Mouse (Mus musculus): ENCODE results near the gene Prdm16.

Prdm16 gene

DNA sequence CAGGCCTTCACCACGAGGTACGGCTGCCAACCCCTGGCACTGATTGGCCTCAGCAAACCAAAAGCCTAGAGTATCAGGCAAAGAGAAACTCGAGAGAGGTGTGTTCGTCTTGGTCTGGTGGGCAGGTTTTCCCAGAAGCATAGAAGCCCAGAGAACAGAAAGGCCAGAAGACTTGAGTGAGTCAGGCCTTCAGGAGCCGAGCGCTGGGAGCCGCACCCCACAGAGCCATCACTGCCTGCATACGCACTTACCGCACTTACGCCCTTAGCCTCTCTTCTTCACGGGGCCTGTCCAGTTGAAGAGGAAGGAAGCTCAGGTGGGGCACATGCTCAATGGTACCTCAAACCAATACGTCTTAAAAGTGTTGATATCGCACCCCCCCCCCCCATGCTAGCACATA, 53.0 kb downstream of the Prdm16 start:
- in situ Hi-C loops (cut with MboI; ENCODE audit: low pct_unique_long_range_greater_than_20kb in 1 of 2, low sequenced_read_pairs in 2 of 2, unreplicated experiment in 1 of 2), result no loop called here

DNA sequence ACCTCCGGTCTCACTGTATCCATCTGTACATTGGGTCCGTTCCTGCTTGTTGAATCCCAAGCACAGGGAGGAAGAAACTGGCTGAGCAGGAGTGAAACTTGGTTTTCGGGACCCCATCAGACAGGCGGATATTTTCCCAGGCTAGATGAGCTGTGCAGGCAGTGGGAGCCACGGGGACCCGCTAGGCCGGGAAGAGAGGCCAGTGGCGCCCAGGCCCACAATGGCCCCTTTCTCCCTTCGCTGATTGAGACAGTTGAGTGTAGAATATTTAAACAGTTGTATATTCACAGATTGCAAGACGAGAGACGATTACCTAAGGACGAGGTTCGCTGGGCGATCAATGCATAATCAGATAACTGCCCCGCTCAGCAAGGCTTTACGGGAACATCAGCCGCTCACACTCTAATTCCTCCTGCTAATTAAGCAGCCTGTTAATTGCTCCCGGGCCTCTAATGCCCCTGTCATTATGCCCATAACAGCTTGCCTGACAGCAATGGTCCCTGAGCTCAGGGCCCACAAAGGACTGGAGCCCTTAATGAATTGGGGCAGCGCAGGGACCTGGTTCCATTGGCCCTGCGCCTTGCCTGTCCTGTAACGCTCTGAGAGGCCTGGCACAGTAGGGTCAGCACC, 54.0 kb downstream of the Prdm16 start:
- in situ Hi-C loops (cut with MboI; ENCODE audit: low pct_unique_long_range_greater_than_20kb in 1 of 2, low sequenced_read_pairs in 2 of 2, unreplicated experiment in 1 of 2), result no loop called here

DNA sequence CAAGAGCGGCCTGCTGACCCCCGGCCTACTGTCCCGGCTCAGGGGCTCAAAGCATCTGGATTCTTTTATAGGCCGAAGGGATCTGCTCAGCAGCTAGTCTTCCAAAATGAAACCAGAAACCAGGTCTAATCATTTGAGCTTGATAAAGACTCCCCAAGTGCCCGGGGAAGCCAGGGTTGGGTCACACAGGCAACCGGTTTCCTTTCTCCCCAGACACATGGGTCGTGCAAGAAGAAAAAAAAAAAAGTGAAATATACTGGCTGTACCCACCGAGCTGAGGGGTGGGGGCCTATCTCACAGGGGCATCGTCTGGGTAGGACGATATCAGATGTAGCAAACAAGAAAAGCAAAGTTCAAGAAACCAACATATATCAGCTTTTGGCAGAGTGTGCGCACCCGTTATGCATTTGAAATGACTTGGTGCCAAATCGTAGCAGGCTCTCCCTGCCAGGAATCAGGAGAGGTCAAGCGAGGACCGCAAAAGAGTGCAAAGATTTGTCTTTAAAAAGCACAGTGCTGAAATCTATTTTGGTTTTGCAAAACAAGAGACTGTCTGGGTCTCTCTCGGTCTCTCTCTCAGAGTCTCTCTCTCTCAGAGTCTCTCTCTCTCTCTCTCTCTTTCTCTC, 55.3 kb downstream of the Prdm16 start:
- in situ Hi-C loops (cut with MboI; ENCODE audit: low pct_unique_long_range_greater_than_20kb in 1 of 2, low sequenced_read_pairs in 2 of 2, unreplicated experiment in 1 of 2), result no loop called here

DNA sequence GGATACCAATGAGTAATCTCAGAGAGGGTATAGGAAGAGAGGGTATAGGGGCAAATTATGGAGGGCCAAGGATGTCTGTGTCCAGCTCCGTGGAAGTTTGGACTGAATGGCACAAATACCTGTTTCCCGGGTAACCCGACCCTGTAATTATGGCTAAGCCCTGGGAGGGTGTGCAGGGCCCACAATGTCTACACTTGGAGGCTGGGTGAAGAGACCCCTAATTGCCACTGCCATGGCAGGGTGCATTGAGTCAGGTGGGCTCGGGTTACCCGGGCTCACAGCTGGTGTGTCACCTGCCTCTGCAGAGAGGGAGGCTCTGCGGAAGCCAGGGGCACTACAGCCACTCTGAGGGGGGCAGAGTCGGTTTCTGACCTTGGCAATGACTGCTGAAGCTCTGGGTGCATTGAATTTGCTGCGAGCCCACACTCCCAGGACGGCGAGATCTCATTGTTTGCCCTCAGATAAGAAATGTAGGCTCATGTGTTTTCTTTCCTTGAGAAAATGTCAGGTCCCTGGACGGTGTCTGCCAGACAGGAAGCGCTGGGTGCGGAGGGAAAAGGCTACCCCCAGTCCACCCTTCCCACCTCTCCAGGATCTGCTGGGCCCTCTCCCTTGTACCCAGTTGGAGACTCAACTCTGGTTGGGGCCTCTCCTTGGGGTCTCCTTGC, 62.3 kb downstream of the Prdm16 start:
- in situ Hi-C loops (cut with MboI; ENCODE audit: low pct_unique_long_range_greater_than_20kb in 1 of 2, low sequenced_read_pairs in 2 of 2, unreplicated experiment in 1 of 2), result no loop called here

DNA sequence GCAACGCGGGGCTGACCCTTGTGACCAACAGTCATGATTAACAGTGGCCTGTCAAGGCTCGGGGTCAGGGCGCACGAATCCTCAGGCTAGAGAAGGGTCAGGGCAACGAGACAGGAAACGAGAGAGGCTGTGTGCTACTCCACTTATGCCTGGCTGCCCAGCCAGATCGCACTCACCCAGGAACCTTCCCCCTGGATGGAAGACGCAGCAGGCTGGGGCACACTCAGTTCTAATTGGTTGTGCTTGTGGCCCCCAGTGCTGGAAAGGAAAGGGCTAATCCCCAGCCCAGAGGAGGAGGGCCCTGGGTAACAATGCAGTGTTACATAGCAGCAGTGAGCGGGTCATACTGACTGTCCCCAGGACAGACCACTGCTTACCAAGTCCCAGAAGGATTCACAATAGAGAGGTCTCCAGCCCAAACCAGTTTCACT, 66.2 kb downstream of the Prdm16 start:
- in situ Hi-C loops (cut with MboI; ENCODE audit: low pct_unique_long_range_greater_than_20kb in 1 of 2, low sequenced_read_pairs in 2 of 2, unreplicated experiment in 1 of 2), result no loop called here

DNA sequence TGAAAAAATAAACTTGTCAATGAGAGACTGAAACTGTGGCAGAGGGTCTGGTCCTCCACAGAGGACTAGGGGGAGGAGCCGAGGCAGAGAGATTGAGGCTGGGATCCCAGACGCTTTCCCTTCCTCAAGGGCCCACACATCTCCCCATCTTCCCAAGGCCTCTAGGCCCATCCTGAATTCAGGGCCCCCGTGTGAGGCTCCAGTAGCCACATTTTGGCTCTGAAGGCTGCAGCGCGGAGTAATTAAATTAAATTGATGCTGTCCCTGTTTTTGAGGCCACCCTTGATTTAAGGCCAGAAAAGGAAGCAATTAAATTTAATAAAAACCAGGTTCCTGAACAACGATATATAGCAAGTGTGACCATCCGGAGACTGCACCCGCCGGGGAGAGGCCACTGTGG, 66.8 kb downstream of the Prdm16 start:
- in situ Hi-C loops (cut with MboI; ENCODE audit: low pct_unique_long_range_greater_than_20kb in 1 of 2, low sequenced_read_pairs in 2 of 2, unreplicated experiment in 1 of 2), result no loop called here

DNA sequence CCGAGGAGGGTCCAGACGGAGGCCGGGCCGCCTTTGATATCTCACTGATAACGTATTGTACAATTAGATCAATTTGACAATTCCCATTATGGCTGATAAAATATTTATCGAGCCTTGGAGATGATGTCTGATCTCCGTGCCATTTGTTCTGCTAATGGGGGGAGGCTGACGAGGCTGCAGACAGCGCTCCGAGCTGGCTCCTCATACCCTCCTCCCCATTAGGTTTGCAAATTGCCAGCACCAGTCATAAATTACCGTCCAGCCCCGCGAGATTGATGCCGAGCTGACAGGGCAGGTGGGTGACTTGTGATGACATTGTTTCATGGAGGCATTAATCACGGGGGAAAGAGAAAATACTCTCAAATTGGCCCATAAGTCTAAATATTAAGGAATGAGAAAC, 67.9 kb downstream of the Prdm16 start:
- in situ Hi-C loops (cut with MboI; ENCODE audit: low pct_unique_long_range_greater_than_20kb in 1 of 2, low sequenced_read_pairs in 2 of 2, unreplicated experiment in 1 of 2), result no loop called here

DNA sequence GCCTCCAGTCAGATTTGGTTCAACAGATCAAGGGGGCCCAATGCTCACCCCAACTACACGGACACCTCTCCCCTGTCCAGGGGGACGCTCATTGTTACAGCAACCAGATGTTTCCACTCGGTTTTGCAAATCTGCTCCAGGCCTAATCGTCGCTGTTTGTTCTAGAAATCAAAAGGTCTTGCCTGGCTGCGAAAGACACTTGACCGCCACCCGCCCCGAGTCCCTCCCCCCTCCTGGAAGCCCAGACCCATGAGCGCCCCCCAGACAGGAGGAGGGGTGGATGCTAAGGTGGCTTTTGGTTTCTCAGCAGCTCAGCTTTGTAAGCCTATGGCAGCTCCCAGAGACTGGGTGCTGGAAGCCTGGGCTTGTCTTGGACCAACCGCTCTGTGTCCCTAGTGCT, 68.7 kb downstream of the Prdm16 start:
- in situ Hi-C loops (cut with MboI; ENCODE audit: low pct_unique_long_range_greater_than_20kb in 1 of 2, low sequenced_read_pairs in 2 of 2, unreplicated experiment in 1 of 2), result no loop called here

DNA sequence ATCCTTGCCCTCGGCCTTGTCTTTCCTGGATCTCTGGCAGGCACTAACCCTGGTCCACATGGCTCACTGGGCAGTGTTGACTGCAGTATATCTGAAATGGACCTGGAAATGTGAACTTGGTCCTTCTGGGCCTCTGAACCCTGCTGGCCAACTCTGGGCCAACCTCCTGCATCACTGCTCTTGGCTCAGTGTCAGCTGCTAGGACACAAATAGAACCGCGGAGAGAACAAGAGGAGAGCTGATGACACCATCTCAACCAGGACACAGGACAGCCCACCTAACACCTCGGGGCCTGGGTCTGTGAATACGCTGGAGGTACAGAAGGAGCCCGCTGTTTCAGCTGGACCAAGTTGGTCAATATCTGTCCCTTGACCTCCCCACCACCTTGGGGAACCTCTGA, 73.5 kb downstream of the Prdm16 start:
- in situ Hi-C loops (cut with MboI; ENCODE audit: low pct_unique_long_range_greater_than_20kb in 1 of 2, low sequenced_read_pairs in 2 of 2, unreplicated experiment in 1 of 2), result no loop called here

DNA sequence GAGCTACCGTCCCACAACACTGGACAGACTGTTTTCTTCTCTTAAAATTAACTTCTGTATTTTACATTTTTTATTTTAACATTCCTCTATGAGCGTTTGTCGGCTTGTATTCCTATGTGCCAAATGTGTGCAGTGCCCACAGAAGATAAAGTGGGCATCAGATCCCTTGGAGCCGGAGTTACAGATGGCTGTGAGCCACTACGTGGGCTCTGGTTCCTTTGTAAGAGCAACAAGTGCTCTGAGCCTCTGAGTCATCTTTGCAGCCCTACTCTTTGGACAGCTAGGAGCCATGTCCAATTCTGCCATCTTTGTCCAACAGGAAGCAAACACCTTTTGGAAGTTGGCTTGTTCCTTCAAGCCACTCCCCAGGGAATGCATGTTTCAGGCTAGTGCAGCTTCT, 78.6 kb downstream of the Prdm16 start:
- in situ Hi-C loops (cut with MboI; ENCODE audit: low pct_unique_long_range_greater_than_20kb in 1 of 2, low sequenced_read_pairs in 2 of 2, unreplicated experiment in 1 of 2), result no loop called here

DNA sequence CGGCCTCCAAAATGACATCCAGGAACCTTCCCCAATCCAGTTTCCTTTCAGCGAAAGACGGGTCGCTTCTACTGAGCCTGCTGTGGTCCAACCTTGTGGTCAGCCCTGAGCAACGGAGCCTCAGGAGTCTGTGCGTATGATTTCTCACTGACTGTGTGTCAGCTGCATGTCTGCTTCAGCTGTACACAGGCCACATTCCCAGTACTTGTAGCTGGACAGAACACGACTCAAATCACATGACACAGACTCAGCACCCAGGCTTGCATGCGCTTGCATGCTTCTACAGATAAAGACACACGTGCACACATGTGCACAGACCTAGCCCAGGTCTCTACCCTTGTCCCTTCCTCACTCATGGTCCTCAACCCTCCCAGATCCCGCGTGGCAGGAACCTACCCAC, 79.5 kb downstream of the Prdm16 start:
- in situ Hi-C loops (cut with MboI; ENCODE audit: low pct_unique_long_range_greater_than_20kb in 1 of 2, low sequenced_read_pairs in 2 of 2, unreplicated experiment in 1 of 2), result no loop called here

DNA sequence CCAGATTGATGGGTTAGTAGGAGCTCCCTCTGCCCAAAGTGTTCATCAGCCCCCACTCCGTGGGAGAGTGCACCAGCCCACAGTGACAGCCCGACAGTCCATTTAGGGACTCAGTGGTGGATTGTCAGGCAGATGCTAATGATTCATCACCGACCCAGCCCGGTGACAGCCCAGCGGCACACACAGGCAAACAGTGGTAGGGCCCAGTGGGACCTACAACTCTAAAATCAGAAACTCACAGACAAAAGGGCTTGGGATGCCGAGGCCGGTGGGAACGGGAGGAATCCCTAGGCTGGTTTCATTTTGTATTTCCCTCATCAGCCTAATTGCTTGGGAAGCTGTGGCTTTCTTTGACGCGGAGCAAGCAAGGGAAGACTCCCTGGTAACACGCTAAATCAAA, 80.3 kb downstream of the Prdm16 start:
- in situ Hi-C loops (cut with MboI; ENCODE audit: low pct_unique_long_range_greater_than_20kb in 1 of 2, low sequenced_read_pairs in 2 of 2, unreplicated experiment in 1 of 2), result no loop called here

DNA sequence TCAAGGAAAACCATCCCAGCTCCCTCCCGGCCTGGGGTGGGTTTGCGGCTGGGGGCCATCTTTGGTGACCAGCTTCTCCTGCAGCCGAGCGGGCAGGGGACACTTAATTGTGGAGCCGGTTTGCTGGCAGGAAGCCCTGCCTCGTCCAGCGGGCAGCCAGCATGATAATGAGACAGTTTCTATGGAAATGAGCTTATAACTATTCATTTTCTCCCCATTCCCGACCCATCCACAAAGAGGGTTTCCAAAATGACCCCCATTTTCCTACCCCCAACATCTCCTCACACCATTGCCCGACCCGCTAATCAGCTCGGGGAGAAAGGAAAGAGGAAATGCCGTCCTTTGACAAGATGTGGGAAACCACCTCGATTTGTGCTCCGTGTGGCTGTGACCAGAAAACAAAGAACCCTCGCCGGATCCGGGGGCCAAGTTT, 86.7 kb downstream of the Prdm16 start:
- in situ Hi-C loops (cut with MboI; ENCODE audit: low pct_unique_long_range_greater_than_20kb in 1 of 2, low sequenced_read_pairs in 2 of 2, unreplicated experiment in 1 of 2), result no loop called here

DNA sequence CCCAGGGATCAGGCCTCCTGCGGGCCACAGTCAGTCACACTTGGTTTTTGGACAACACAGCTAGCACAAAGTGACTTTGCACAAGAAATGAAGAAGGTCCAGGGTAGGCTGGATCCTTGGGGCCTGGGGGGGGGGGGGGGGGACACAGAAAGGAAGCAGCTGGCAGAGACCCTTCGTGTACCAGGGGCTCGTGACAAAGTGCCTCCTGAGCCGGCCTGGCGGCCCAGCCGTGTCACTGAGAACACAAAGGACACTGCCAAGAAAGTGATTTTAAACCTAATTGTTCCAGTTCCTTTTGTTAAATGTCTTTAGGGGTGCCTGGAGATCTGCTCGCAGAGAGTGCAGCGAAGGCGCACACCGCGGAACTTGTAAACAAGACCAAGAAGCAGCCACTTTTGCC, 87.2 kb downstream of the Prdm16 start:
- in situ Hi-C loops (cut with MboI; ENCODE audit: low pct_unique_long_range_greater_than_20kb in 1 of 2, low sequenced_read_pairs in 2 of 2, unreplicated experiment in 1 of 2), result no loop called here

DNA sequence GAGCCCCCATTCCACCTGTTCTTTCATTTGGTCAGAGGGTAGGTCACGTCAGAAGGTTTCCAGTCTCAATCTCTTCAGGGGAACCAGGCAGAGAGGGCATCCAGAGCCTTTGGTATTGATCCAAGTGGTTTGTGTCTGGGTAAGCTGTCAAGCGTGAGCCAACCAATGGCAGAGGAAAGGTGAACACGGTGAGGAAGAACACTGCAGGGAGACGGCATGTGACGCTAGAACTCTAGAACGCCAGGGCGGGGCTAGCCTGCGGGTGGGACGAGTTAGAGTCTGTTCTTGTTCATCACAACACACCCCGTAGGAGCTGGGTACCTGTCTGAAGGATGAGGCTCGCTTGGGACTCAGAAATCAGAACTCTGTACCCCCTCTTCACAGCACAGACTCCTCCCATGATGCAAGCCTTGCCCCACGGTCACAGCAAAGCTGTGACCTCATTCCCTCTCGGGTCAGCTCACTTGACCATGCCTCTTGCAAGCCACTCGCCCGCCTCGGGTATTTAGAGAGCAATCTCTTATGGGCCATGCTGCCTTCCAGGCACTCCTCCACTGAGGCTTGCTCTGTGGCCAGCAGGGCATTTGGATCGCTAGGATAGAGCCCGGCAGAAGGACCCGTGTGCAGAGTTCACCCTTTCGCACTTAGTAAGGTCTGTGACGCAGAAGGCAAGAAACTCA, 89.4 kb downstream of the Prdm16 start:
- in situ Hi-C loops (cut with MboI; ENCODE audit: low pct_unique_long_range_greater_than_20kb in 1 of 2, low sequenced_read_pairs in 2 of 2, unreplicated experiment in 1 of 2), result no loop called here

DNA sequence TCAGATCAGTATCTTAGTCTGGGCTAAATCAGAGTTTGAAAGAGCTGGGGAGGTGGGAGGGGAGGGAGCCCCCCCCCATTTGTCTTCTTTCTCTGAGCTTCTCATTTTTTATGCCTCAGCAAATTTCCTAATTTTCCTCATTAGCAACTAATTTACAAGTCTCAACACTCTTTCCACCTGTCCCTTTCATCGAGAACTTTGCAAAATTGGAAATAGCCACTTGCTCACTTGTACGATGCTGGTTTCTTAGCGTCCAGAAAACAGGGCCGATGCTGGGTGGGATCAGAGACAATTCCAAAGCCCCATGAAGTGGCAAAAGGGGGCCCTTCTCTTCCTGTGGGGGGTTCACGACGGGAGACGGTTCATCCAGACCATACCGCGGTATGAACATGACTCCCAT, 91.4 kb downstream of the Prdm16 start:
- in situ Hi-C loops (cut with MboI; ENCODE audit: low pct_unique_long_range_greater_than_20kb in 1 of 2, low sequenced_read_pairs in 2 of 2, unreplicated experiment in 1 of 2), result no loop called here

DNA sequence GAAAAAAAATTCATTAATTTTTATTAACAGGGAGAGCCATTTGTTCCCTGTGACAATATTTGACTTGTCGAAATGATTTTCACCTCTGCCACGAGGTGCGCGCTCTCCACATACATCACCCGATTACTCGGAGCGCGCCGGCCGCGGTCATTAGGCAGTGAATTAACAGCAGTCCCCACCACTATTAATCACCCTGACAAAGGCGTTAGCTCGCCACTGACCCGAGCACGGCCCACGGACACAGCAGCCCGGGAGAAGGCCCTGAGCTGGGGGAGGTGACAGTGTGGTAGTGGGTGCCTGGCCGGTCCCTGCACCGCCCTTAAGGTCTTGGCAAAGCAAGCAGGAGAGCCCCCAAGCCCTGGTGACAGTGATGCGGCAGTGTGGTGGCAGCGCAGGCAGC, 92.8 kb downstream of the Prdm16 start:
- in situ Hi-C loops (cut with MboI; ENCODE audit: low pct_unique_long_range_greater_than_20kb in 1 of 2, low sequenced_read_pairs in 2 of 2, unreplicated experiment in 1 of 2), result no loop called here

DNA sequence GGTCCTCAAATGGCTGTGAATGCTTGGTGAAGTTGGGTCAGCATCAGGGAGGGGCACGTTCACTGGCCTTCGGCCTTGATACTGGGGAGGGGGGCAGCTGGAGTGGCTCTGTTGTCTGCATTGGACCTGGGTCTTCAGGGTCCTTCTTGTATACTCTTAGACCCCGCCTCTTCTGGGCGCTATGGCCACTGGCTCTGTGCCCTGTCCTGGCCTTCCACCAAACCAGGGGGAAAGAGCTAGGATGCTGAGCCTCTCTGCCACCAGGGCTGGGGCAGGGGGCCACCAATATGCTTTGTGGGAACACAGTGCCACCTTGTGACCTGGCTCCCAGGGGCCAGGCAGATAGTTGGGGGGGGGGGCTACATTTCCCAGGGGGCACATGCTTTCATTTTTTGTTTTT, 93.5 kb downstream of the Prdm16 start:
- in situ Hi-C loops (cut with MboI; ENCODE audit: low pct_unique_long_range_greater_than_20kb in 1 of 2, low sequenced_read_pairs in 2 of 2, unreplicated experiment in 1 of 2), result no loop called here

DNA sequence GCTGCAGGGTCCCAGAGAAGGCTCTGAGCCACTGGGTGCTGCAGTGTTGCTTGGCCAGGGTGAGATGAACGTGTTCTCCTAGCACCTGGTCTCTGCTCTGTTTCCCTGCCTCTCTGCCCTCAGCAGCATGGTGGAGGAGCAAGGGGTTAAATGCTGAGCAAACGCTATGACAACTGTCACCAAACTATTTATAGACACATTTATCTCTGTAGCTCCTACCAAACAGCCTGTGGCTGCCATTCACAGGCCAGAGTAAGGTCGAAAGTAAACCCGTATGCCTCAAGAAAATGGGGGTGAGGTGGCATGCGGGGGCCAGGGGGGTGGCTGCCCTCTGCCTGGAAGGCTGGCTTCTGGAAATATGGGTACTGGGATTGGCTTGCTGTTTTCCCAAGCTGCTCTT, 94.1 kb downstream of the Prdm16 start:
- in situ Hi-C loops (cut with MboI; ENCODE audit: low pct_unique_long_range_greater_than_20kb in 1 of 2, low sequenced_read_pairs in 2 of 2, unreplicated experiment in 1 of 2), result no loop called here
